Mouse (Mus musculus) brown adipose tissue, adult 24 weeks (tissue): Measurements from ENCODE around the gene Scamp3. TPM values are rescaled to one million over a fixed set of nuclear protein-coding genes. Genes with fewer than 3 reads are reported as not detected.

Experiments used
- polyA plus RNA-seq: library from polyadenylated mRNA; stranded (reverse); fragments of >200 nt; gene quantifications from 2 replicates; pipeline ENCODE4 v1.2.4, GENCODE M21; 2012; ENCODE audit not compliant: missing spikeins, insufficient read depth, insufficient read length

Gene Scamp3
- polyA plus RNA-seq, 1 experiment: 39.4 TPM

Other genes starting within 250 kb of the Scamp3 start
- gene Ash1l, start 226.9 kb upstream of the Scamp3 start, polyA plus RNA-seq: 10.6 and 14.2 TPM in 2 replicates
- 137 and 144 TPM in 2 replicates for gene Dap3, start 226.3 kb upstream of the Scamp3 start, polyA plus RNA-seq
- gene Rusc1, start 84.2 kb upstream of the Scamp3 start, polyA plus RNA-seq: 9.4 and 16.7 TPM in 2 replicates
- gene Gm43738, start 76.4 kb upstream of the Scamp3 start, polyA plus RNA-seq: not detected in 2 replicates
- 127 and 135 TPM in 2 replicates for gene Fdps, start 75.5 kb upstream of the Scamp3 start, polyA plus RNA-seq
- gene Pklr, start 41.3 kb upstream of the Scamp3 start, polyA plus RNA-seq: not detected in 2 replicates
- not detected in 2 replicates for gene Hcn3, start 17.3 kb upstream of the Scamp3 start, polyA plus RNA-seq
- 14.3 TPM in 2 replicates for gene Clk2, start 12.7 kb upstream of the Scamp3 start, polyA plus RNA-seq
- gene Fam189b, start 5.7 kb downstream of the Scamp3 start, polyA plus RNA-seq: 1.3 and 2.0 TPM in 2 replicates
- 18.2 and 25.1 TPM in 2 replicates for gene Gba, start 25.5 kb downstream of the Scamp3 start, polyA plus RNA-seq
- 5.6 and 8.9 TPM in 2 replicates for gene Thbs3, start 37.7 kb downstream of the Scamp3 start, polyA plus RNA-seq
- 108 and 115 TPM in 2 replicates for gene Mtx1, start 49.6 kb downstream of the Scamp3 start, polyA plus RNA-seq
- gene Muc1, start 51.6 kb downstream of the Scamp3 start, polyA plus RNA-seq: 0.75 and 0.83 TPM in 2 replicates
- gene Krtcap2, start 68.5 kb downstream of the Scamp3 start, polyA plus RNA-seq: 57.6 and 64.8 TPM in 2 replicates
- not detected in 2 replicates for gene Trim46, start 68.8 kb downstream of the Scamp3 start, polyA plus RNA-seq
- gene Dpm3, start 81.9 kb downstream of the Scamp3 start, polyA plus RNA-seq: 125 and 130 TPM in 2 replicates
- gene Slc50a1, start 93.1 kb downstream of the Scamp3 start, polyA plus RNA-seq: 28.3 and 33.1 TPM in 2 replicates
- gene Efna1, start 103.7 kb downstream of the Scamp3 start, polyA plus RNA-seq: 5.6 and 6.3 TPM in 2 replicates
- gene Efna3, start 145.5 kb downstream of the Scamp3 start, polyA plus RNA-seq: 0.44 TPM in 1 of 2 replicates, not detected in the other
- gene Efna4, start 160.6 kb downstream of the Scamp3 start, polyA plus RNA-seq: 1.3 TPM in 1 of 2 replicates, not detected in the other
- gene Adam15, start 172.5 kb downstream of the Scamp3 start, polyA plus RNA-seq: 28.5 and 31.3 TPM in 2 replicates
- 1.2 and 1.6 TPM in 2 replicates for gene Dcst2, start 184.5 kb downstream of the Scamp3 start, polyA plus RNA-seq
- gene Dcst1, start 187.8 kb downstream of the Scamp3 start, polyA plus RNA-seq: 0.75 TPM in 1 of 2 replicates, not detected in the other
- 93.2 and 121 TPM in 2 replicates for gene Zbtb7b, start 217.3 kb downstream of the Scamp3 start, polyA plus RNA-seq
- 1.3 TPM in 1 of 2 replicates, not detected in the other for gene Lenep, start 225.3 kb downstream of the Scamp3 start, polyA plus RNA-seq
- gene Flad1, start 234.4 kb downstream of the Scamp3 start, polyA plus RNA-seq: 33.4 and 60.7 TPM in 2 replicates
- gene Cks1b, start 240.9 kb downstream of the Scamp3 start, polyA plus RNA-seq: 5.9 and 10.9 TPM in 2 replicates
- 36.0 and 37.2 TPM in 2 replicates for gene Shc1, start 241.0 kb downstream of the Scamp3 start, polyA plus RNA-seq